Mouse (Mus musculus): ENCODE data around the gene Ezr. TPM values are rescaled to one million over a fixed set of nuclear protein-coding genes. Genes with fewer than 3 reads are reported as not detected.

Ezr gene
- polyA plus RNA-seq, 1 experiment from 2014 or later, result 182 TPM

DNA sequence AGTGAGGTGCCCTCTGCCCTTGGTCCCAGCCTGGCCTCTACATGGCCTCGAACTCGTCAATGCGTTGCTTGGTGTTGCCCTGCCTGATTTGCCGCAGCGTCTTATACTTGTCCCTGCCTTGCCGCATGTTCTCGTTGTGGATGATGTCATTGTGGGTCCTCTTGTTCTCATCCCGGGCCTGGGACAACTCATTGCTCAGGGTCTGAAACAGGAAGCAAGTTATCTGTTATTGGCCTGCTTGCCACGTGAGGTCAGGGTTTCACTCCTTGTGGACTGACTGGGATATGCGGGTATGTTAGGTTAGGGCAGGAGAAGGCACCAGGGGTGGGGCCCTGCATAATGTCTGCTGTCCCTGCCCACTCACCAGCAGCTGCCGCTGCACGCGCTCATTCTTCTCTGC is 43.3 kb downstream of the Ezr start:
- no peaks in the 10 kb centered on the region for H3K27me3 ChIP-seq
- H3K36me3 ChIP-seq, result peaks cover 58% of the 10 kb centered on the region
- H3K4me3 ChIP-seq (replicated peaks), result no peak overlapping the region
- H3K27ac ChIP-seq, result no peak overlapping the region
- ATAC-seq (replicated peaks; ENCODE audit: low FRiP score), result no peak
- H3K9me3 ChIP-seq (replicated peaks), result no peaks in the 10 kb centered on the region
- peaks cover 38% of the 10 kb centered on the region for H3K4me1 ChIP-seq
- H3K4me2 ChIP-seq, result no peak overlapping the region
- WGBS, result 89% methylated on average over 13 of the region's 13 CpGs
- H3K9ac ChIP-seq, result no peak overlapping the region

DNA sequence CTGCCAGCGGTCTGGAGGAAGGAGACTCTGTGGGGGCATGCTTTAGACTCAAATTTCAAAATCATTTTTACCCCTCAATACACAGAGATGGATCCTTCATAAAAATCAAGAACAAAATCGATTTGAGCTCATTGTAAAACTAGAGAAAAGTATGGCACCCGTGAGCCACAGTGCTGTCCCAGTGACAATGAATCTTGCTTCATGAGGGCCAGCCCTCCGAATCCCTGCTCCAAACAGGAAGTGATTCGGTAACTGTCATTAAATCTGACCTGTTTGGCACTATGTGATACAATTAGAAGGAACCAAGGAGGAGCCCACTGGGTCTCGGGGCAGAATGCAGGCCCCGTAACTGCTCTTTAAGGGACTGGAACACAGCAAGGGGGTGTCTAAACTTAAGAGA is 43.7 kb downstream of the Ezr start:
- no peak for ATAC-seq (replicated peaks; ENCODE audit: low FRiP score)
- Histone ChIP-seq H3K36me3 (peaks cover 58% of the 10 kb centered on the region), H3K27me3 (no peaks in the 10 kb centered on the region), H3K4me1 (peaks cover 33% of the 10 kb centered on the region), H3K9ac (no peak overlapping the region), H3K4me2 (no peak overlapping the region), H3K27ac (no peak overlapping the region), H3K4me3 (replicated peaks) (no peak overlapping the region), H3K9me3 (replicated peaks) (no peaks in the 10 kb centered on the region)
- 73% methylated on average over 7 of the region's 7 CpGs for WGBS

DNA sequence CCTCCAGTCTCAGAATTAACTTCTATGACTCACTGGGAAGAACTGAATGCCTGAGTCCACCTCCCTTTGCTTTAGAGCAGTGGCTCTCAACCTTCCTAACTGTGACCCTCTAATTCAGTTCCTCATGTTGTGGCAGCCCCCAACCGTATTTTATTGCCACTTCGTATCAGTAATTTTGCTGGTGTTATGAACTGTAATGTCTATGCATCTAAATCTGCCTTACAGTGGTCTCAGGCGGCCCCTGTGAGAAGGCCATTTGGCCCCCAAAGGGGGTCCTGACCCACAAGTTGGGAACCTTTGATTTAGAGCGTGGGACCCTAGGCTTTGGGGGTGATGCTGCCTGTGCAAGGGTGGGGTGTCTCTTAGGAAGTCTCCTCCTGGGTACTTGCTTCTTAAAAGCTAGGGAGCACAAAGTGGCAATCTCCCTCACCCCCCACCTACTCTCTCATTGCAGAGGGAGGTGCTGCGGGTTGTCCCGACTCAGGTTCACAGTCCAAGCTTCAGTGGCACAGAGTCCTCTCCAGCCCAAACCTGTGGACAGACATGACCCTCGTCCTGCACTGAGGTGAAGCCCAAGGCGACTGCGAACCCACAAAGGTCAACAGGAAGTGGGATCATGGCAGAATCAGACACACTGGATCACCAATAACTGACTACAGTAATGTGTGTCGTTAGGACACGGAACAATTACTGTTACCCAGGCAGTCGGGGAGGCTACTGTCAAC is 45.1 kb downstream of the Ezr start:
- H3K27ac ChIP-seq, result no peak overlapping the region
- ATAC-seq (replicated peaks; ENCODE audit: low FRiP score), result no peak
- H3K36me3 ChIP-seq, result peaks cover 51% of the 10 kb centered on the region
- H3K27me3 ChIP-seq, result no peaks in the 10 kb centered on the region
- no peaks in the 10 kb centered on the region for H3K9me3 ChIP-seq (replicated peaks)
- H3K4me1 ChIP-seq, result peaks cover 19% of the 10 kb centered on the region
- no peak overlapping the region for H3K9ac ChIP-seq
- H3K4me3 ChIP-seq (replicated peaks), result no peak overlapping the region
- 81% methylated on average over 12 of the region's 12 CpGs for WGBS
- H3K4me2 ChIP-seq, result no peak overlapping the region

DNA sequence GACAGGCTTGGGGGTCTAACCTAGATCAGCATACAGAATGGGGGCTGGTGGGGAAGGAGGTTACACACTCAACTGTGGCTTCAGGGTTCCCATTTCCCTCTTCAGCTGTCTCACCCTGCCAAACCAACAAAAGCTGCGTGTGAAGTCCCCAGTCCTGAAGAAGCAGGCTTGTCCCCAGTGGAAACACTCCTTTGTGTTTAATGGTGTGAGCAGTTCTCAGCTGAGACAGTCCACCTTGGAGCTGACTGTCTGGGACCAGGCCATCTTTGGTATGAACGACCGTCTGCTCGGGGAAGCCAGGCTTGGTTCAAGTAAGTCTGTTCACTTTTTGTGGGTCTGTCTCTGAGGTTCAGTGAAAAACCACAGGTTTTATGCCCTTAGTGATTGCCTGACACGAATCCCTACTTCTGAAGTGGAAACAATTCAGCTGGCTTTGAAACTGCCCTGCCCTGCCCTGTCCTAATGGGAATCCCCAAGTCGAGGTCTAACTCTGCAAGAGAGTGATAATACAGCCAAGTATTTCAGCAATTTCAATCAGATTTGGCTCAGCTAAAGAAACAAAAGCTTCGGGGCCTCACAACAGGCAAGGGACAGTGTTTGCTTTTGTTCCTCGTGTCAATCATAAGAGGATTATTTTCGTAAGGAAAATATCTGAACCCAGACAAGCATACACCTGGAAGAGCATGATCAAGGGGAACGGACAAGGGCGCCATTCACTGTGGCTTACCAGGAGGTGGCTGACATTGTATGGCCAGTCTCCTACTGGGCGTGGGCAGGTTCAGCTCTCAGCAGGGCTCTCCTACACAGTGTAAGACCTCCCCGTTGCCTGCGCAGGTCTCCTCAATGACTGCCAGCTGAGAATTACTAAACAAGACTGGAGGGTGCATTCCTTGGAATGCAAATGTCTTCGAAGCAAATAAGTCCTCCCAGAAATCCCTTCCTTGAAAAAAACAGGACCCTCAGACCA is 46.0 kb downstream of the Ezr start:
- no peaks in the 10 kb centered on the region for H3K9me3 ChIP-seq (replicated peaks)
- H3K4me2 ChIP-seq, result no peak overlapping the region
- no peak overlapping the region for H3K9ac ChIP-seq
- no peak overlapping the region for H3K4me3 ChIP-seq (replicated peaks)
- H3K36me3 ChIP-seq, result peaks cover 42% of the 10 kb centered on the region
- 54% methylated on average over 15 of the region's 15 CpGs for WGBS
- ATAC-seq (replicated peaks; ENCODE audit: low FRiP score), result no peak
- H3K27ac ChIP-seq, result peak overlapping the region; percentile 54
- peaks cover 11% of the 10 kb centered on the region for H3K4me1 ChIP-seq
- no peaks in the 10 kb centered on the region for H3K27me3 ChIP-seq

GRCm38 (mm10) chr17:6734746-6735441 is 47.7 kb downstream of the Ezr start:
- Histone ChIP-seq H3K36me3 (peaks cover 25% of the 10 kb centered on the region), H3K4me3 (replicated peaks) (no peak overlapping the region), H3K27ac (no peak overlapping the region), H3K4me2 (no peak overlapping the region), H3K27me3 (no peaks in the 10 kb centered on the region), H3K9ac (no peak overlapping the region), H3K9me3 (replicated peaks) (no peaks in the 10 kb centered on the region), H3K4me1 (peaks cover 13% of the 10 kb centered on the region; the same call in 1 of the 2 replicates)
- ATAC-seq (replicated peaks; ENCODE audit: low FRiP score), result no peak
- WGBS, result 89% methylated on average over 12 of the region's 12 CpGs

DNA sequence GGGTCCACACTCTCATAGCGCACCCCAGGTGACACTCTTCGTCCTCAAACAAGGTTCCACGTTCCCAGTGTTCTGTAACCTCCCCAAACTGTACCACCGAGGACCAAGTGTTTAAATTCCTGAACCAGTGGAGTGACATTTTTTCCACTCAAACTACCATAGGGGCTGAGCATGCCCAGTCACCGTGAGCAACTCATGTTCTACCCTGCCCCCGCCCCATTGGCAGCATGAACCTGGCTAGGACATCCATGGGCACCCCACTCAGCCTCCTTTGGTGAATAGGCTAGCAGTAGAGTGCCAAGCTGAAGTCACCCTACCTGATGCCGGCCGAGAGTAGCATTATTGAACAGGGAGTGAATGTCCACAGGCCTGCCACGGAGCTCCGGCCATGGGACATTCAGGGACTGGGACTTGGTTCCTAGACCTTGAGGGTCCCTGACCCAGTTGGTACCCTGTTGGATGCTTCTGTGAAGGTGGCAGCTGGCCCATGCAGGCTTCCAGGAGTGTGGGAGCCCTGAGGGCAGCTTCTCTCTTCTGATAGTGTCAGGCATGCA is 49.2 kb downstream of the Ezr start:
- H3K9ac ChIP-seq, result no peak overlapping the region
- no peaks in the 10 kb centered on the region for H3K9me3 ChIP-seq (replicated peaks)
- WGBS, result 90% methylated on average over 10 of the region's 10 CpGs
- peaks cover 17% of the 10 kb centered on the region for H3K4me1 ChIP-seq
- no peak for ATAC-seq (replicated peaks; ENCODE audit: low FRiP score)
- H3K4me3 ChIP-seq (replicated peaks), result no peak overlapping the region
- no peaks in the 10 kb centered on the region for H3K27me3 ChIP-seq
- H3K36me3 ChIP-seq, result peaks cover 10% of the 10 kb centered on the region
- no peak overlapping the region for H3K27ac ChIP-seq
- H3K4me2 ChIP-seq, result no peak overlapping the region

GRCm38 (mm10) chr17:6732665-6733064 is 49.9 kb downstream of the Ezr start:
- H3K4me3 ChIP-seq (replicated peaks), result no peak overlapping the region
- no peaks in the 10 kb centered on the region for H3K27me3 ChIP-seq
- peaks cover 17% of the 10 kb centered on the region for H3K4me1 ChIP-seq
- H3K9me3 ChIP-seq (replicated peaks), result no peaks in the 10 kb centered on the region
- peaks cover 3% of the 10 kb centered on the region for H3K36me3 ChIP-seq
- WGBS, result 92% methylated on average over 4 of the region's 4 CpGs
- no peak overlapping the region for H3K4me2 ChIP-seq
- H3K9ac ChIP-seq, result no peak overlapping the region
- H3K27ac ChIP-seq, result no peak overlapping the region
- no peak for ATAC-seq (replicated peaks; ENCODE audit: low FRiP score)

- ATAC-seq (replicated peaks; ENCODE audit: low FRiP score), result no peak
- Histone ChIP-seq H3K9me3 (replicated peaks) (no peaks in the 10 kb centered on the region), H3K9ac (no peak overlapping the region), H3K4me1 (peaks cover 17% of the 10 kb centered on the region), H3K4me2 (no peak overlapping the region), H3K36me3 (no peaks in the 10 kb centered on the region), H3K4me3 (replicated peaks) (no peak overlapping the region), H3K27ac (peak overlapping the region; percentile 34; the same call in 1 of the 2 replicates), H3K27me3 (no peaks in the 10 kb centered on the region)
- WGBS, result 73% methylated on average over 12 of the region's 12 CpGs
Observed at GRCm38 (mm10) chr17:6731634-6732033, 51.0 kb downstream of the Ezr start.

GRCm38 (mm10) chr17:6731132-6731531 is 51.5 kb downstream of the Ezr start:
- no peak for ATAC-seq (replicated peaks; ENCODE audit: low FRiP score)
- no peak overlapping the region for H3K4me2 ChIP-seq
- H3K4me1 ChIP-seq, result peaks cover 12% of the 10 kb centered on the region
- no peaks in the 10 kb centered on the region for H3K36me3 ChIP-seq
- H3K9ac ChIP-seq, result no peak overlapping the region
- WGBS, result 59% methylated on average over 8 of the region's 8 CpGs
- H3K4me3 ChIP-seq (replicated peaks), result no peak overlapping the region
- H3K9me3 ChIP-seq (replicated peaks), result no peaks in the 10 kb centered on the region
- H3K27me3 ChIP-seq, result no peaks in the 10 kb centered on the region
- peak overlapping the region; percentile 34; the same call in 1 of the 2 replicates for H3K27ac ChIP-seq

DNA sequence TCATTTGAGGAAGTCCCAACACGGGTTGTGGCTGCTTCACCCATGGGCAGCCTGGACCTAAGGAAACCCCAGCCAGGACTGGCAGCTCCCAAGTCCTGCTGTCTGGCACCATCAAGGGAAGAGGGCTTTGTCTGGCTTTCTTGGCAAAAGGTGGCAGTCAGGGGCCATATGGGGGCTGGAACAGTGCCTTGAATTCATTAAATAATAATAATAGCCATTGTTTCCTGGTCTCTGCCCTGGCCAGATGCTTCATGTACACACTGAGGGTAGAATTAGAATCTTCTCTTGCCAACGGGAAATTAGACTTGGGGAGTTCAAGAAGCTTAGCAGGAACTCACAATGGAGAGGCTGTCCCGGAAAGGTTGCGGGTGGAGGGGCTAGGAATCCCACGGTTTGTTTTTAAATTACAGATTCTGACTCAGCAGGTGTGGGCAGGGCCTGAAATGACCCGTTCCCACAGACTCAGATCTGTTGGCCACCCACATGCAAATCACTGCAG is 53.3 kb downstream of the Ezr start:
- Histone ChIP-seq H3K9me3 (replicated peaks) (no peaks in the 10 kb centered on the region), H3K4me3 (replicated peaks) (no peak overlapping the region), H3K9ac (no peak overlapping the region), H3K27me3 (no peaks in the 10 kb centered on the region), H3K4me1 (peaks cover 10% of the 10 kb centered on the region), H3K36me3 (no peaks in the 10 kb centered on the region), H3K4me2 (no peak overlapping the region), H3K27ac (peak overlapping the region; percentile 63)
- 29% methylated on average over 6 of the region's 6 CpGs for WGBS
- no peak for ATAC-seq (replicated peaks; ENCODE audit: low FRiP score)

DNA sequence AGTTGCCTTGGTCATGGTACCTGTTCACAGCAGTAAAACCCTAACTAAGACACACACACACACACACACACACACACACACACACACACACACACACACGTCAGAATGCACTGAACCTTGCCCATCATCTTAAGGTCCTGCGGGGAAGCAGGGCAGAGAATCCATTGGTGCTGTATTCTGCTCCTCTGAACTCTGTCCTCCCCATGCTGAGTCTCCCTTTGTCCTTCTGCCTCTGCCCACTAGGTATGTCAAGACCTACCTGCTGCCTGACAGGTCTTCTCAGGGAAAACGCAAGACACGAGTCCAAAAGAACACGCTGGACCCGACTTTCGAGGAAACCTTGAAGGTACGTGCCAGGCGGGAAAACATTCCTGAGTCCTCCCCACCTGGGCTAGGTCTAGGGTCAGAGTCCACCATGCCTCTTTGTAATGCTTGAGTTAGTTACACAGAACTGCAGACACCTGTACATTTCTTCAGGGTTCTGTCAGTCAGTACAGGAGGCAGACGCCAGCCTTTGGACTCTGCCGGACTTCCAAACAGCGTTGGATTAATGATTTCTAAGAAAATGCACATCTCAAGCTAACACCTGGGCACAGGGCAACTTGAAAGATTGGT is 54.5 kb downstream of the Ezr start:
- Histone ChIP-seq H3K4me1 (peaks cover 10% of the 10 kb centered on the region), H3K9me3 (replicated peaks) (no peaks in the 10 kb centered on the region), H3K27ac (peak overlapping the region; percentile 60; the same call in 1 of the 2 replicates), H3K4me3 (replicated peaks) (no peak overlapping the region), H3K36me3 (no peaks in the 10 kb centered on the region), H3K9ac (no peak overlapping the region), H3K4me2 (no peak overlapping the region), H3K27me3 (no peaks in the 10 kb centered on the region)
- ATAC-seq (replicated peaks; ENCODE audit: low FRiP score), result peak; percentile 88
- WGBS, result 82% methylated on average over 12 of the region's 12 CpGs

All from kidney, embryonic 15.5 days (tissue).